Mouse (Mus musculus): ENCODE data around the gene Cgrrf1.

DNA sequence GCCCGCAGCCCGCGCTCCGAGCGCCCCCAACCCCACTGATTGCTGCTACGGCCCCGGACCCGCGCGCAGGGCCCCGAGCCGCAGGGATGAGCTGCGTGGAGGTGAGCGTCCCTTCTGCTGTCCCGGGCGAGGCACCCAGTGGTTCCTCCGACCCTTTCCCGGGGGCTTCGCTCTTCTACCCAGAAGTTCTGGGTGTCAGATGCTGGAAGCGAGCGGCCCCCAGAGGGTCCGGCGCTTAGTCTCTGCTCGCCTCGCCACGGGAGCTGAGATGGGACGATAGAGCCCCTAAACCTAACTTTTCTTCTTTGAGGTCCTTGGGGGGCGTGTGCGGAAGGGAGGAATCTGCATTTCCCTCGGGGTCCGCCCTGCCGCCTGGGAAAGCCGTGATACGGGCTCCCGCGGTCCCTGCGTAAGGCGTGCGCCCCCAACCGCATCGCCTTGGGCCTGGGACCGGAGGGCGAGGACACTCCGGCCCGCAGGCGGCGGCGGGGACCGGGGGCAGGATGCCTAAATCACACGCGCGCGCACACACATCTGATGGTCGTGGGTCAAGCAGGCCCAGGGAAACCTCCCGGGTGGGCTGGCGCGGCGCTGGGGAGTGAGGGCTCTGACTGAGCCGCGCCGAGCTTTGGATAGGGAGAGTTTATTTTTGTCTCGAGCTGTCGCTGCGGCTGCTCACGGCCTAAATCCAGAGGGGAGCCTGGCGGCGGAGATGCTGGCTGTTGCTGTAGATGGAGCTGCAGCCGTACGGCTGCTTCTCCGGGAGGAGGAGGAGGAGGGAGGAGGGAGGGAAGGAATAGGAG lies 51.3 kb downstream of the Cgrrf1 start:
- no peak for TF ChIP-seq ZNF384 (IDR thresholded peaks at IDR 0.05; ENCODE audit: low read depth, low read length)
- no peak for TF ChIP-seq HCFC1 (IDR thresholded peaks at IDR 0.05; ENCODE audit: borderline replicate concordance, insufficient read depth, low read length)
- no peak for TF ChIP-seq MAFK (IDR thresholded peaks at IDR 0.05; ENCODE audit: insufficient read depth, low read depth, low read length)
- TF ChIP-seq CHD2 (IDR thresholded peaks at IDR 0.05; ENCODE audit: low read depth, low read length) = no peak
